Mouse (Mus musculus): ENCODE results near the gene Zkscan16.

Gene Zkscan16

GRCm38 (mm10) chr4:58943420-58944205 lies at the start of gene Zkscan16:
TSS of gene Zkscan16 (plus strand) at chr4:58943628.
- peak; percentile 92 to 94 for DNase-seq

GRCm38 (mm10) chr4:58894399-58894798 lies 49.0 kb upstream of the Zkscan16 start:
- DNase-seq = no peak

- no peak for DNase-seq
Observed at GRCm38 (mm10) chr4:58897436-58897835, 46.0 kb upstream of the Zkscan16 start.

- no peak for DNase-seq
Observed at GRCm38 (mm10) chr4:58898318-58898717, 45.1 kb upstream of the Zkscan16 start.

- no peak for DNase-seq
Observed at GRCm38 (mm10) chr4:58907453-58907852, 36.0 kb upstream of the Zkscan16 start.

- peak in 1 of 2 experiments; percentile 6 for DNase-seq
Observed at GRCm38 (mm10) chr4:58910175-58911068, 33.0 kb upstream of the Zkscan16 start.

- DNase-seq = peak; percentile 87 to 88
Observed at GRCm38 (mm10) chr4:58911069-58911830, 32.2 kb upstream of the Zkscan16 start.

GRCm38 (mm10) chr4:58911831-58912628 lies 31.4 kb upstream of the Zkscan16 start:
- peak; percentile 85 to 86 for DNase-seq

- DNase-seq = peak; percentile 79 to 83
Observed at GRCm38 (mm10) chr4:58912629-58913335, 30.6 kb upstream of the Zkscan16 start, which contains the start of gene Ecpas. TSS of gene Ecpas (minus strand) at chr4:58912749.

GRCm38 (mm10) chr4:58913336-58914026 lies 29.9 kb upstream of the Zkscan16 start:
- no peak for DNase-seq

- no peak for DNase-seq
Observed at GRCm38 (mm10) chr4:58915081-58915826, 28.2 kb upstream of the Zkscan16 start.

GRCm38 (mm10) chr4:58923933-58924332 lies 19.5 kb upstream of the Zkscan16 start:
- no peak for DNase-seq

GRCm38 (mm10) chr4:58925664-58926063 lies 17.8 kb upstream of the Zkscan16 start:
- DNase-seq = no peak

GRCm38 (mm10) chr4:58926120-58926519 lies 17.3 kb upstream of the Zkscan16 start:
- DNase-seq = no peak

GRCm38 (mm10) chr4:58927661-58928060 lies 15.8 kb upstream of the Zkscan16 start:
- no peak for DNase-seq

- DNase-seq = no peak
Observed at GRCm38 (mm10) chr4:58932541-58932940, 10.9 kb upstream of the Zkscan16 start.

- no peak for DNase-seq
Observed at GRCm38 (mm10) chr4:58934308-58934707, 9.1 kb upstream of the Zkscan16 start.

- DNase-seq = peak; percentile 85 to 87
Observed at GRCm38 (mm10) chr4:58934746-58935476, 8.5 kb upstream of the Zkscan16 start.

GRCm38 (mm10) chr4:58935846-58936245 lies 7.6 kb upstream of the Zkscan16 start:
- no peak for DNase-seq

All from cerebellum, postnatal 10 days (tissue).